Mouse (Mus musculus): ENCODE measurements around the gene Mtus2. TPM values are rescaled to one million over a fixed set of nuclear protein-coding genes. Genes with fewer than 3 reads are reported as not detected.

Mtus2 gene
- polyA plus RNA-seq, 1 experiment = 33.3 TPM

- TF ChIP-seq CTCF (IDR thresholded peaks at IDR 0.05; ENCODE audit: borderline replicate concordance, insufficient read depth, low read depth, low read length) (no peak), POLR2A (IDR thresholded peaks at IDR 0.05; ENCODE audit: borderline replicate concordance, insufficient read depth, low read length) (no peak)
- no peaks in the 10 kb centered on the region for H3K4me1 ChIP-seq (ENCODE audit: control insufficient read depth, insufficient read depth, low read length)
- no peak overlapping the region for H3K27ac ChIP-seq (ENCODE audit: insufficient read depth, low read length)
- DNase-seq = no peak
- no peaks in the 10 kb centered on the region for H3K27me3 ChIP-seq (ENCODE audit: control insufficient read depth, insufficient read depth, low read length)
- H3K4me3 ChIP-seq (replicated peaks; ENCODE audit: insufficient read depth, low read depth, low read length) = no peak overlapping the region
These were observed 294.7 kb downstream of the Mtus2 start for GRCm38 (mm10) chr5:148251847-148252246.

- Histone ChIP-seq H3K4me3 (replicated peaks; ENCODE audit: insufficient read depth, low read depth, low read length) (no peak overlapping the region), H3K4me1 (ENCODE audit: control insufficient read depth, insufficient read depth, low read length) (no peaks in the 10 kb centered on the region; the same call in 1 of the 2 replicates), H3K27me3 (ENCODE audit: control insufficient read depth, insufficient read depth, low read length) (no peaks in the 10 kb centered on the region), H3K27ac (ENCODE audit: insufficient read depth, low read length) (no peak overlapping the region)
- WGBS = 86% methylated on average over 7 of the region's 7 CpGs
- TF ChIP-seq CTCF (IDR thresholded peaks at IDR 0.05; ENCODE audit: borderline replicate concordance, insufficient read depth, low read depth, low read length) (no peak), POLR2A (IDR thresholded peaks at IDR 0.05; ENCODE audit: borderline replicate concordance, insufficient read depth, low read length) (no peak)
- no peak for DNase-seq
These were observed 304.9 kb downstream of the Mtus2 start for GRCm38 (mm10) chr5:148262016-148262415.

DNA sequence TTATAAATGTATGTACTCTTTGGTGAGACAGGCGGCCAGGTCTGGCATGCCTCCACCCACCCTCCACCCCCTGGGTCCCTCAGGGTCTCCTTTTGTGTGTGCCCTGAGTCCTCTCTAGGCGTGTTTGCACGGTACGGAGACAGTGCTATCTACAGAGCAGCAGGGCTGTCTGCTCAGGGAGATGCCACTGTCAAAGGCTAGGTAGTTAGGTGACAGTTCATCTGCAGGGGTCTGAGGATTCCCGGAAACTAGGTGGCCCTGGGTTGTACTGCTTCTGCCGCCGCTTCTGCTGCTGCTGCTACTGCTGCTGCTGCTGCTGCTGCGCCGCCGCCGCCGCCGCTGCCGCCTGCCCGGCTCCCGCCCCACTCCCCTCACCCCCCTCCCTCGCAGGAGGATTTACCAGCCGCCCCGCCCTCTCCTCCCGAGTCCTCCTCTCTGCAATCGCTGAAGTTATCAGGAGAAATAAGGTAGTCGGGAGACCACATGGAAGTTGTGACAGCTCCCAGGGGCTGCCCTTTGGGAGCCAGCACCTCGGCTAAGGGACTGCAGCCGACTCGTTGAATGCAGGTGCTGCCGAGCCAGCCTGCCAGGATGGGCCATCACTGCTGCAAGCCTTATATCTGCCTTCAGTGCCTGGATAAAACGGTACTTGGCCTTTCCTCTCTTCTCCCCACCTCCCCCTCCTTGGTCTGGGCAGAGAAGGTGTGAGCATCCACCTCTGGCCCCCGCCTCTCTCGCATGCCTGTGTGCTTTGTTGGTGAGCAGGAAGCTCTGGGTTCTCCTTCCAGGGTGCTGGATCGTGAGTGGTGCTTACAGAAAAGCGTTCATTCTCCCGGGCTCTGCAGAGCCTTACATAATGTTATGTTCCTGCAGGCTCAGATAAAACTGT lies 307.9 kb downstream of the Mtus2 start:
- Histone ChIP-seq H3K27me3 (ENCODE audit: control insufficient read depth, insufficient read depth, low read length) (no peaks in the 10 kb centered on the region), H3K4me3 (replicated peaks; ENCODE audit: insufficient read depth, low read depth, low read length) (peak overlapping the region; percentile 53), H3K4me1 (ENCODE audit: control insufficient read depth, insufficient read depth, low read length) (no peaks in the 10 kb centered on the region; the same call in 1 of the 2 replicates), H3K27ac (ENCODE audit: insufficient read depth, low read length) (no peak overlapping the region)
- TF ChIP-seq CTCF (IDR thresholded peaks at IDR 0.05; ENCODE audit: borderline replicate concordance, insufficient read depth, low read depth, low read length) (no peak), POLR2A (IDR thresholded peaks at IDR 0.05; ENCODE audit: borderline replicate concordance, insufficient read depth, low read length) (no peak)
- WGBS = 7% methylated on average over 32 of the region's 32 CpGs
- peak; percentile 22 to 32 for DNase-seq

GRCm38 (mm10) chr5:148266841-148267240 lies 309.7 kb downstream of the Mtus2 start:
- TF ChIP-seq POLR2A (IDR thresholded peaks at IDR 0.05; ENCODE audit: borderline replicate concordance, insufficient read depth, low read length) (no peak), CTCF (IDR thresholded peaks at IDR 0.05; ENCODE audit: borderline replicate concordance, insufficient read depth, low read depth, low read length) (no peak)
- 76% methylated on average over 2 of the region's 2 CpGs for WGBS
- no peaks in the 10 kb centered on the region for H3K27me3 ChIP-seq (ENCODE audit: control insufficient read depth, insufficient read depth, low read length)
- H3K4me1 ChIP-seq (ENCODE audit: control insufficient read depth, insufficient read depth, low read length) = peaks cover 2% of the 10 kb centered on the region
- no peak overlapping the region for H3K27ac ChIP-seq (ENCODE audit: insufficient read depth, low read length)
- DNase-seq = no peak
- no peak overlapping the region for H3K4me3 ChIP-seq (replicated peaks; ENCODE audit: insufficient read depth, low read depth, low read length)

DNA sequence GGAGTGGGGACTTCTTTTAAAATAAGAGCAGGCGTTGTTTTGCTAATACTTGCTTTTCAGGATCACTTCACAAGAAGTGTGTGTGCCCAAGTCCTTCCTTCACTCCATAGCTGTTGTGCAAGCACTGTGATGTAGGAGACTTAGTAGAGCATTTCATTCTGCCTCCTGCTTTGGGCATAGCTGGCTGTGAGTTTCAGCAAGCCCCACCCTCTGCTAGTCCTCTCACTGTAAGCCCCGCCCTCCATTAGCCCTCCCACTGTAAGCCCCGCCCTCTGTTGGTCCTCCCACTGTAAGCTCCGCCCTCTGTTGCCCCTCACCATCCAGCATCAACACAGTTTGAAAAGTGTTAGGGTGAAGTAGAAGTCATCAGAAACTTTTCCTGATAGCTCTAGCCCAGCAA lies 310.3 kb downstream of the Mtus2 start:
- no peak for DNase-seq
- Histone ChIP-seq H3K27me3 (ENCODE audit: control insufficient read depth, insufficient read depth, low read length) (no peaks in the 10 kb centered on the region), H3K4me3 (replicated peaks; ENCODE audit: insufficient read depth, low read depth, low read length) (no peak overlapping the region), H3K27ac (ENCODE audit: insufficient read depth, low read length) (no peak overlapping the region), H3K4me1 (ENCODE audit: control insufficient read depth, insufficient read depth, low read length) (peaks cover 5% of the 10 kb centered on the region)
- TF ChIP-seq CTCF (IDR thresholded peaks at IDR 0.05; ENCODE audit: borderline replicate concordance, insufficient read depth, low read depth, low read length) (no peak), POLR2A (IDR thresholded peaks at IDR 0.05; ENCODE audit: borderline replicate concordance, insufficient read depth, low read length) (no peak)
- 71% methylated on average over 4 of the region's 4 CpGs for WGBS

DNA sequence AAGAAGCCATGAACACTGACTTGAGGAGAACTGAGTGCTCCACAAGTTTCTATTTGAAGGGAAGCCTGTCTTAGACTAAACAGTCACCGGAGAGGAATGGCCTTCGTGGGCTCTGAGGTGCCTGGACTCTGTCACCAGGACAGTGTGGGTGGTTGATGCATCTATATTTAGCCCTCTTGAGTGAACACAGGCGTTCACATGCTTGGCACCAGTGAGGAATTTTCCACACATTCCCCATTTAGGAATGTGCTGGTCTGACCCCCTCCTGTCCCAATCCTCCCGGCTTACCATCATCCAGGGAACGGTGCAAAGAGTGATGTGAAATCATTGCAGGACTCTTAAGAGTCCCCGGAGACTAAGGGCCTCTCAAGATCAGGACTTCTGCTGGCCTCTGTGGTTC lies 314.9 kb downstream of the Mtus2 start:
- TF ChIP-seq CTCF (IDR thresholded peaks at IDR 0.05; ENCODE audit: borderline replicate concordance, insufficient read depth, low read depth, low read length) (no peak), POLR2A (IDR thresholded peaks at IDR 0.05; ENCODE audit: borderline replicate concordance, insufficient read depth, low read length) (no peak)
- H3K27ac ChIP-seq (ENCODE audit: insufficient read depth, low read length) = no peak overlapping the region
- DNase-seq = no peak
- WGBS = 36% methylated on average over 6 of the region's 6 CpGs
- peaks cover 5% of the 10 kb centered on the region; the same call in 1 of the 2 replicates for H3K4me1 ChIP-seq (ENCODE audit: control insufficient read depth, insufficient read depth, low read length)
- no peaks in the 10 kb centered on the region for H3K27me3 ChIP-seq (ENCODE audit: control insufficient read depth, insufficient read depth, low read length)
- no peak overlapping the region for H3K4me3 ChIP-seq (replicated peaks; ENCODE audit: insufficient read depth, low read depth, low read length)

GRCm38 (mm10) chr5:148272771-148273170 lies 315.7 kb downstream of the Mtus2 start:
- peaks cover 5% of the 10 kb centered on the region; the same call in 1 of the 2 replicates for H3K4me1 ChIP-seq (ENCODE audit: control insufficient read depth, insufficient read depth, low read length)
- H3K27me3 ChIP-seq (ENCODE audit: control insufficient read depth, insufficient read depth, low read length) = no peaks in the 10 kb centered on the region
- H3K27ac ChIP-seq (ENCODE audit: insufficient read depth, low read length) = no peak overlapping the region
- DNase-seq = no peak
- WGBS = 89% methylated on average over 6 of the region's 6 CpGs
- no peak for TF ChIP-seq CTCF (IDR thresholded peaks at IDR 0.05; ENCODE audit: borderline replicate concordance, insufficient read depth, low read depth, low read length)
- TF ChIP-seq POLR2A (IDR thresholded peaks at IDR 0.05; ENCODE audit: borderline replicate concordance, insufficient read depth, low read length) = no peak
- H3K4me3 ChIP-seq (replicated peaks; ENCODE audit: insufficient read depth, low read depth, low read length) = no peak overlapping the region

DNA sequence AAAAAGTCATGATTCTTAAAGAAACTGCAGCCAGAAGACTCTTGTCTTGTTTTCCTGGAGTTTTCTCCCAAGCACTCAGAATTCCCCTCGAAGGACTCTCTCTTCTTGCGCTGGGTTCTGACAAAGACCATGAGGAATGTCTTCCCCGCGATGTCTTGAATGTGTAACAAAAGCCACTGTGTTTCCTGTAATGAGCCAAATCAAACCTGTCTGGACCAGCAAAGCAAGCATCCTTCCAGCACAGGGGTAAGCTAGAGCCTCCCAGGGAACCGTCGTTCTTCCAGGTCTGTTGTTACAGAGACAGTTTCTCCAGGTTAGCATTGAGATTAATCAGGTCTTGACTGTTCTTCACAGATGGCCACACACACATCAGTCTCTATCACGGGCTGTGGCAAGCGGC lies 321.1 kb downstream of the Mtus2 start:
- H3K27me3 ChIP-seq (ENCODE audit: control insufficient read depth, insufficient read depth, low read length) = no peaks in the 10 kb centered on the region
- no peak overlapping the region for H3K27ac ChIP-seq (ENCODE audit: insufficient read depth, low read length)
- WGBS = 82% methylated on average over 8 of the region's 8 CpGs
- H3K4me1 ChIP-seq (ENCODE audit: control insufficient read depth, insufficient read depth, low read length) = no peaks in the 10 kb centered on the region
- H3K4me3 ChIP-seq (replicated peaks; ENCODE audit: insufficient read depth, low read depth, low read length) = no peak overlapping the region
- TF ChIP-seq CTCF (IDR thresholded peaks at IDR 0.05; ENCODE audit: borderline replicate concordance, insufficient read depth, low read depth, low read length) (no peak), POLR2A (IDR thresholded peaks at IDR 0.05; ENCODE audit: borderline replicate concordance, insufficient read depth, low read length) (no peak)
- DNase-seq = no peak
